Mouse (Mus musculus) cerebellum, adult (tissue): ENCODE results near the gene Nav1.

ENCODE experiments used
- ATAC-seq: cut with Nextera tagmentation; 2 replicates; pipeline ENCODE4 v1.9.2; 2017; ENCODE audit warnings: mild to moderate bottlenecking, moderate library complexity, mixed read lengths; ENCODE audit not compliant: insufficient number of reproducible peaks, low FRiP score, low TSS enrichment

Gene Nav1

DNA sequence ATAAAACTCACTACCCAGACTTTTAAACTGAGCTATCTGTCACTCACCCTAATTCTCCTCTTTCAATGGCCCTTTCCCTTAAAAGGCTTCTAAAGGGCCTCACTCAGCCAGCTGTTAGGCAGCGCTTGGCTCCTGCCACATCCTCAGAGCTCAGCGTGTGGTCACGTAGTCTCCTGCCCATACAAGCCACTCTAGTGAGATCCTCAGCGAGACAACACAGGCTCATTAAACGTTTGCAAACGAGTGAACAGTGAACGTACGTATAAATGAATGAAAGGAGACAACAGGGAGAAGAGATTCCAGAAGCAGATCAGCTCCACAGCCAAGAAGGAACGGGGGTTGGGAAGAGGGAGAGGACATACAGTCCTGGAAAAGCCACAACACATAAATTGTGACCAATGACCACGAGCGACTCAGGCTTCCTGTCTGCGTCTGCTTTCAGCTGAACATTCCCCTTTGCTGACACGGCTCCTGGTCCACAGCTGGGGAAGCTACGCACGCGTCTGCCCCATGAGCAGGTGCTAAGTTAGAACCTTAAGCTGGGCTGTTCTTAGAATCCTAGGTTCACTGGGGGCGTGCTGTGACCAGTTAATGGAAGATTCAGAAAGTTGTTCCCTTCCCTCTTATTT lies 52.3 kb downstream of the Nav1 start:
- ATAC-seq = no peak

DNA sequence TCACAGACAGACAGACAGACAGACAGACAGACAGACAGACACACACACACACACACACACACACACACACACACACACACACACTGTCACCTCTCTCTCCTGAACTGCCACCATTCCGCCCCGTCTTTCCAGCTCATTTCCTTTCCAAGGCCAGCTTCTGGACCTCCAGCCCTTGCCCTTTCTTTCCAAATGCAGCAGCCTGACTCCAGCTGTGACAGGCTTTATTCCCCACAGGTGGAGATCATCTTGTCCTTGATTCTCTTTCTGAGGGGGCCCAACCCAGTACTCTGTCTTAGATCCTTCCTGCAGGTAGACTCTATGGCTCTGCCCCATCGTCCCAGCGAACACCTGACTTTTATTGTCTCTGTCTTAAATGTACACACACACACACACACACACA lies 53.5 kb downstream of the Nav1 start:
- ATAC-seq = no peak

GRCm38 (mm10) chr1:135553154-135553553 lies 53.9 kb downstream of the Nav1 start:
- ATAC-seq = no peak

GRCm38 (mm10) chr1:135550886-135551285 lies 56.2 kb downstream of the Nav1 start:
- ATAC-seq = no peak

DNA sequence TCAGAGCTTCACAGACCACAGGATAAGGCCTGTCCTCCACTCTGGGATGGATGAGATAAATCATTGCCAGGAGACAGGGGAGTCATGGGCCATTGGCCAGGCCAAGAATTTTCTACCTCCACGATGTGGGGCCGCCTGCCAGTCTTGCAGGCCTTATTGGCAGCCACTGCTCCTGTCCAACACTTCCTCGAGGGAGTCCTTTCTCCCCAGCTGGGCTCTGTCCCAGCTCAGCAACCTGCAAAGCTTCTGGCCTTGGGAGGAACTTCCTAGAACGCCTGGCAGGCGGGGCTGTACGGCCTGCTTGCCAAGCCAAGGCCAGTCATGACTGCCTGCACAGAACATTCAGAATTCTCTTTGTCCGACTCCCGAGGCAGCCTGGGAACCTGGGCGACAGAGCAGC lies 58.3 kb downstream of the Nav1 start:
- 0 out of 2 replicates have a peak, but pooled peaks have one; percentile 3 for ATAC-seq

DNA sequence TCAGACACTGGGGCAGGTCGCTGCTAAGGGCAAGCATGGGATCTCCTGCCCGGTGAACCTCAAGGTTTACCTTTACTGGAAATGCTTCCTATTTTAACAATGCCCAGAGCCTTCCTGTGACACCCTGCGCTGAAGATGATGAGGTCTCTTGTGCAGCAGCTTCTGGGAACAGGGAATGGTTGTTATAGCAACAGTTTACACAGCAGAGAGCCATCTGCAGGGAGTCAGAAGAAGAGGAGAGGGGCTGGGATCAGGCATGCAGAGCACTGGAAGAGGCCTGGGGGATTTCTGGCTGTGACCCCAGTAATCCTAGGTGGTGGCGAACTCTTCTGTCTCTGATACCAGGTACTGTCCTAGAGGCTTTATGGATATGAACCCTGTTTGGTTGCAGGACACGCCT lies 61.0 kb downstream of the Nav1 start:
- no peak for ATAC-seq

- no peak for ATAC-seq
These were observed 62.5 kb downstream of the Nav1 start for GRCm38 (mm10) chr1:135544504-135545146.

- ATAC-seq = no peak
These were observed 64.0 kb downstream of the Nav1 start for GRCm38 (mm10) chr1:135542841-135543810.

DNA sequence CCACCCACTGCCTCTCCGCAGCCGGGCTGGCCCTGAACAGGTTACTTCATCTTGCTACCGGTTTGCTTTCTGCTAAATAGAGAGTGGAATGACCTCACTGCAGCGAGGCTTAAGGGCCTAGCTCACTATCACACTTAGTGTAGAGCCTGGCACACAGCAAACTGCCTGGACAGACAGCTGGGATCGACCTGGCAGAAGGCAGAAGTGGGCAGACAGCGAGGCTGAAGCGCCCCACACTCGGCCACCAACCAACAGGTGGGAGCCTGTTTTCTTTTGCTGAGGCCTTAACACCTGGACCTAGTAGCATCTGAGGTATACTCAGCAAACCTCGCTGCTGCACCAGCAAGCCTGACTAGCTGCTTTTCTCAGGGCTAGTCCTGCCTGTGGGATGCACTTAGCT lies 65.0 kb downstream of the Nav1 start:
- no peak for ATAC-seq

GRCm38 (mm10) chr1:135540270-135540669 lies 66.8 kb downstream of the Nav1 start:
- ATAC-seq = peak; percentile 37; the same call in 1 of the 2 replicates

DNA sequence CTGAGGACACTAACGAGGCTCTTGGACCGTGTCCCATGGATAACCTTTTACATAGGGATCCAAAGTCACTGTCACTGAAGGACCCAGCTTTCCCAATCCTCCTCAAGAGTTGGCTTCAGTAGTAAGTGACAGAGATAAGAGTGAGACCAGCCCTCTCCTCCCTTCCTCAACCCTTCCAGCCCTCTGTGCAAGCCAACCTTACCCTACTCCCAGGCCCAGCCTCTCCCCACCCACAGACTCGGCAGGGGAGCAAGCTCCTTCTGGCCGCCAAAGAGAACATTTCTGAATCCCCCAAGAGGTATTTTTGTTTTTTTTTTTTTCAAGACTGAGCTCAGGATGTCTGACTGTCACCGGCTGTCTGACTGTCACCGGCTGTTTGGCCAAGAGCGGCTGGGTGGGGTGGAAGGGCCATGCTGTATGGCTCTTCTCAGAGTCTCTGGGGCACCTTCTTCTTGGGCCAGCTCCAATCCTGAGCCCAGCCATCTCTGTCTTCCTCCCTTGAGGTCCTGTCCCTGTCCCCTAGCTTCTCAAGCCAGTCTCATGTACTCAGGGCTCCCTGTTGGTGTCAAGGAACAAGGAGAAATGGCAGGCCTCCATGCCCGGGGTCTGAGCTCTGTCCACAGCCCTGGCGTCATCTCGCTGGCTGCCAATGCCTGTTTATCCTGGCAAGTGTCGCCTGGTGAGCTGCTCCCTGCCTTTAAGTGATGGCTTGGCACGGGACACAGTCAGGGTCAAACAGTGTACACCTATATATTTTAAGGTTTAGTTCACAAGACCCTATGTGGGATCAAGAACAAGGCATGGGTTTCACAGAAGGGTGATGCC lies 68.4 kb downstream of the Nav1 start:
- ATAC-seq = no peak

DNA sequence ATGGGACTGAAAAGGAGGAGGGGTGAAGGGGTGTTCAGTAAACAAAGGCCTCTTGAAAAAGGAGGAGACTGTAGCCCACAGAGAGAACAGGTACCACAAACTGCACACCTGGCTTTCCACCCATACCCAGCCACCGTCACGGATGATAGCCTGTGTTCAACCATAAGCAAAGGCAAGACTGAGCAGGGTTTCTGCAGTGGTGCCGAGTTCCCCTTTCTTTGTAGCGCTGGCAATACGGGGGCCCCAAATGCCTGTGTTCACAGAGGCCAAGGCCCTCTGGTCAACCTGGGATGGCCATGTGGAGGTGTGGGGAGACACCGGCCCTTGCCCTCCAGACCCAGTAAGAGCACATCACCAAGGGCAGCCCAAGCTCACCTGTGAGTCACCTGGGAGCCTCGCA lies 70.3 kb downstream of the Nav1 start:
- ATAC-seq = no peak

GRCm38 (mm10) chr1:135536326-135536725 lies 70.8 kb downstream of the Nav1 start:
- ATAC-seq = no peak

- ATAC-seq = no peak
These were observed 71.8 kb downstream of the Nav1 start for GRCm38 (mm10) chr1:135535256-135535655.

DNA sequence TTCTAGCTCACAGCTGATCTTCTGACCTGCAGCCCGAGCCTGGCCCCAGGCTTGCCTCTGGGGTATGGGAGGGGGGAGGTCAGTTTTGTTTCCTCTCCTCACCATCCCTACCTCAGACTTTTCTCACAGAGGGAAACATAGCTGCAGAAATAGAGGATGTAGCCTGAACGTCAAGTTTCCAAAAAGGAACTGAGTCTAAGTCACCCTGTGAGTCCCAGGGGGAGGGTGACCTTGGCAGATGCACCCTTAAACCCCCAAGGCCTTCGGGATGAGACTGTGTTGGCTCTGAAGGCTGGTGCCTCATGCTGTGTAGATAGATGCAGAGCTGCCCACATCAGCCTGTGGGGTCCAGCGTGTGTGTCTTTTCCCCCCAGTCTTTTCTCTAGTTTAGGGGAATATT lies 72.3 kb downstream of the Nav1 start:
- ATAC-seq = no peak

DNA sequence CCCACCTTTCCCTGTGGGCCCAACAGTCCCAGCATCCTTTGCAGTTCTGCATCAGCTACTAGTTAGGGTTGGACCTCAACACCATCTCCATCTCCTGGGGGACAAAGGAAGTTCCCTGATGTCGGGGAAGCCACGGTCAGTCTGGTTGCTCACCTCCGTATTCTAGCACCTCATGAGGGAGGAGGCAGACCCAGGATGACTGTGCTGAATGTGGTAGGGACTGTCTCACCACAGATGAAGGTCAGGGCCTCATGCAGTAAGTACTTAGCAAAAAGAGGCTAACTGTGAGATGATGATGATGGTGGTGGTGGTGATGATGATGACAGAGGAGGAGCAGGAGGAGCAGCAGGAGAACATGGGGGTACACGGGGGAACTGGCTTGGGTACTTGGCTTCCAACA lies 73.0 kb downstream of the Nav1 start:
- no peak for ATAC-seq

DNA sequence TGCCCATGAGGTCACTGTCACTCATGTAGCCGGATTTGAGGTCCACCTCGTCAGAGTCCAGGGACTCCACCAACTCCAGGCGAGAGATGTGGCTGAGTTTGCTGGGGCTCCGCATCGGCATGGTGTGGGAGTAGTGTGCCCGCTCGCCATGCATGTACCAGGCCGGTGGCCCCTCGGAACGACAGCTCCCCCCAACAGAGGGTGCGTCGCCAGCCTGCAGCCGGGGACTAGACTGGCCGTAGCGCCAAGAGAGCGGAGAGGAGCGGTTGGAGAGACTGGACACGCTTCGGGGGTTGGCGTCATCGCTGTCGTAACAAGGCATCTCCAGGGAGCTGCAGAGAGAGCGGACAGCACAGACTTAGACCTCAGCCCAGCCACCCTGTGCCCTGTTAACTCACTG lies 74.7 kb downstream of the Nav1 start:
- ATAC-seq = no peak

GRCm38 (mm10) chr1:135531981-135532380 lies 75.1 kb downstream of the Nav1 start:
- ATAC-seq = no peak

- ATAC-seq = no peak
These were observed 76.0 kb downstream of the Nav1 start for GRCm38 (mm10) chr1:135531081-135531480.

DNA sequence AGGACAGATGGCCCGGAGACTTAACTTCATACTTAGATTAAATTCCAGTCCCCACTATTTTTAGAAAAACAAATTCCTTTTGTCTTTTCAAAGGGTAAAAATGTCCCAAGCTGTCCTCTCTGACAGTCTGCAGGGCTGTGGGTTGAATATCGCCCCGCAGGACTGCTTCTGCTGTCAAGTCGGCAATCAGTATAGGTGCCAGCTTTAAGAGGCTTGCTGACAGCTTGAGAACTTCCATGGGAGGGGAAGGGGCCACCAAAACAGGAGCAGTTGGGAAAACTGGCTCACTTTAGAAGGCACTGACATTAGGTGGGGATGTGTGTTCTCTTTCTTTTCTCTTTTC lies 82.6 kb downstream of the Nav1 start:
- ATAC-seq = no peak
